Mouse (Mus musculus): ENCODE data around the gene Cdk5rap2. TPM values are rescaled to one million over a fixed set of nuclear protein-coding genes. Genes with fewer than 3 reads are reported as not detected.

Gene Cdk5rap2
- total RNA-seq, 2 experiments from 2014 or later: 6.0 to 6.3 TPM

DNA sequence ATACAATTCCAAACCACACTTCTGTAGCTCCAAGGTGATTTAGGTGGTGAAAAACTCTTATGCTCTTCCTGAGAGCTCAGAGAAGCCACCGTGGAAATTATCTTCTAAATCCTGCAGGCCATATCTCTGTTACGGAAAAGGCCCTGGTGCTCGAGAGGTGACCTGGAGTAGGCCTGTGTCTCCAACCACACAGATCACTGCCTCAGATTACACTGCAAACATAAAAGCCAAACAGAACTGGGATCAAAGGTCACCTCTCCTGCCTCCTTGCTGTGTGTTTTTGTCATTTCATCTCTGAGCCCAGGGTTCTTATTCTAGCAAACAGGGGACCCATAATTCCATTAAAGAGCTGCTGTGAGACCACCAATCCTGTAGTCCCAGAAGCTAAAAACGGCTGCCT is 48.9 kb downstream of the Cdk5rap2 start:
- no peak for DNase-seq
- intact Hi-C loops (cut with DNase I; ENCODE audit: low total_unique reads): no loop called here

DNA sequence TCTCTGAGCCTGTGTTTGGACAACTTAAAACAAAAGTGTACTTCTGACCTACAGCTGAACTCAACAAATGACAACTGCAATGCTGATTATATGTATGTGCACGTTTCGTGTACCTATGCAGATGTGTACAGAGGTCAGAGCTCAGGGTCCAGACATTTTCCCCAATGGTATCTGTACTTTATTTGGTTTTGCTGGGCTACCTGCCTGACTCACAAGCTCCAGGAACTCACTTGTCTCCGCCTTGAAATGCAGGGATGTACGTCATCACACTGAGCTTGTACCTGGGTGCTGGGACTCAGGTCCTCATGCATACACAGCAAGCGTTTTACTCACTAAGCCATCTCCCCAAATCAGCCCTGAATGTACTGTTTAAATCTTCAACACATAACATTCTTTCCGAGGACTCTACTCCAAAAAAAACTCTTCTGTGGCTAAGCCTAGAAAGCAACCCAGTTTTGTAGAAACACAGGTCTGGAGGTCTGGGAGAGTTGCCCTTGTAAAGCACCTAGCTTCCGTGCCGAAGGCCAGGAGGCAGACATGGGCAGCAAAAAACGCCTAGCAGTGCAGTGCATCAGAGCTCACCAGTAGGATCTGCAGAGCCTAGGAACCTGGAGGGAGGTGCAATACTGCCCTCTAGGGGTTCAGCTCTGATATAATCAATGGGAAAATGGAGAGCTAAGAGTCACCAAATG is 54.4 kb downstream of the Cdk5rap2 start:
- DNase-seq: peak; percentile 43
- intact Hi-C loops (cut with DNase I; ENCODE audit: low total_unique reads): loop anchor here (5.0 kb wide), 1 partner anchor 94 kb away; no protein-coding TSS in a partner anchor

DNA sequence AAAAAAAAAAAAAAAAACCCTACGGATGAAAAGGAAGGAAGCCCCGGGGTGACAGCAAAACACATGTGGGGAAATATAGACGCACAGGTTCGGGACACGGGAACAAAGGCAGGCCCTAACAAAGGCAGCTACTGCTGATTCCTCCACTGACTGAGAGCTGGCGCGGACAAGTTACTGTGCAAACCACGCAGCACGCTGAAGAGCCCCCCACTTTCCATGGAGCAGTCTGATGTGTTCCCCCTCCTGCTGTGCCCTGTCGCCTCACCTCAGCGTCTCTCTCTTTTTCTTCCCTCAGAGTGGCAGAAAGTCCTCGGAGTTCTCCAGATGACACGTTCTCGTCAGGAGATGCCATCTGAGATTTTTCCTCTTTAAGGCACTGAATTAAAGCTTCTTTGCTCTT is 55.8 kb downstream of the Cdk5rap2 start:
- intact Hi-C loops (cut with DNase I; ENCODE audit: low total_unique reads): no loop called here
- no peak for DNase-seq

DNA sequence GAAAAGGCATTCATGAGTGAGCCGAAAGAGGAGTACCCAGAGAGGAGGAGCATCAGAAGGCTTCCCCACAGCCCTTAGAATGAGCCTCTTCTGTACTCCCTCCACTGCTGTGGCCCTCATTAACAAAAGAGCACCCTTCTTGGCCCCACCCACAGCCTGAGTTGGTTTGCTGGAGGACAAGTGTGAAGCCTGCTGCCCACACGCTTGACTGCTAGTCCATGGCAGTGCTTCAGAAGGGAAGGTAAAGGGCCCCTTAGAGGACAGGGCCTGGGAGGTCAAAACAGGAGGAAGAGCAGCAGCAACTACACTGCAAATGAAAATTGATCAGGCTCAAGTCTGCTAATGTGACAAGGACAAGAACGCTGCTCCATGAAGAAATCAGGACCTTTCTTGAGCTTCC is 56.6 kb downstream of the Cdk5rap2 start:
- DNase-seq: no peak

DNA sequence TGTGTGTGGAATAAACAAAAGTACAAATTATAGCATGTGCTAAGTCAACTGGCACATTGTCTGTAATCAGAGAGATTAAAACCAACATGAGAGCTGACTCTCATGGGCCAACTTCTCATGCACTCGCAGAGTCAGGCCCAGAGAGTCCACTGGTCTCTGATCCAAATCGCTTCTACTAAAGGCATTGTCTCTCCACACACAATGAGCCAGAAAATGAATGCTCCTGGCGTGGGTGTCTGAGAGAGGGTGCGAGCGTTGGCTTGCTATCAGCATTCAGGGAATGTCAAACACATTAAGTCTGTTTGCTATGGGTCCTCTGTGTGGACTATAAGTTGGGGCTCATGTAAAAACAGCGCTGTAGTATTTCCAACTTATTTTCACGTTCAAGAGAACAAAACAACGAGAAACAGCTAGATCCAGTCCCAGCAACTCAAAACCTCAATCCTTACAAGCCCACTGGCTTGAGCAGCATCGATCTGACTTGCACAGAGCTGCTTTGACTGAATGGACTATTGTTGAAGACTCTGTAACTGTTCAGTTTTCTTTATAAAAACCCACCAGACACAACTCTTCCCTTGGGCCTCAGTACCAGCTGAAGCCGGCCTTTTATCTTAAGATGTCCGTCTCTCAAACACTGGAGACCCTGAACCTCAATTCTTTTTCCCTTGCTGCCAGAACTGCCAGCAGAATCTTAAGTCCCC is 74.6 kb downstream of the Cdk5rap2 start:
- no peak for DNase-seq
- intact Hi-C loops (cut with DNase I; ENCODE audit: low total_unique reads): no loop called here

More for the DNA sequence above, 56.6 kb downstream of the Cdk5rap2 start:
- intact Hi-C loops (cut with DNase I; ENCODE audit: low total_unique reads): no loop called here

DNA sequence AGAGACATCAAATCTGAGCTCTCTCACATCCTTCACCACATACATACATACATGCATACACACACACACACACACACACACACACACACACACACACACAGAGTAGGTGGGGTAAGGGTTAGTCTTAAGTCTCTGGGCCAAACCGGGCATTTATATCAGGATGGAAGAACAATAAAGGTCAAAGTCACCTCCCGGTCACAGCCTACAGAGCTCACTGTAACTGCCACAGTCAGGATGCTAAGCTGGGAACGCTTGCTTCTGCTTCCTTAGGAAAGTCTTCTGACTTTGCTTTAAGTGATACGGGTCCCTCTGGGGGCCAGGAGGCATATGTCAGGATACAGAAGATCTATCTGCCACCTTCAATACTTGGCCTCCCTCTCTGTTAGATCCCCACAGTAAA is 75.2 kb downstream of the Cdk5rap2 start:
- DNase-seq: no peak
- intact Hi-C loops (cut with DNase I; ENCODE audit: low total_unique reads): no loop called here

DNA sequence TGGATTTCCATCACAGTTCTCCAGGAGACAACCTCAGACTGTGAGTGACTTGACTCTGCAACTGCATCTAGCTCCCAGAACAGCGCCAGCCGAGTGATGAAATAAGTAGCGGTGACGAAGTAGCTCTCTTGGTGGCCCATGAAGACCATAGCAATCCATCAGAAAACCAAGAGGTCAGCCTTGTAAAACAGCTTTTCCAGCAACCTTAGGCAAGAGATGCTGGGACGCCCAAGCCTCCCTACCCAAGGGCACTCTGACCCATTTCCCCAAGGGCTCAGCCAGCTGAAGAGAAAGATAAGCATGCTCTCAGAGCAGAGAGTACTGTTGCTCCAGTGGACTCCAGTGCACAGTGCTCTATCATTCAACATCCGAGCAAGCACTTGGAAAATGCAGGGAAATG is 77.3 kb downstream of the Cdk5rap2 start:
- intact Hi-C loops (cut with DNase I; ENCODE audit: low total_unique reads): no loop called here
- DNase-seq: no peak

DNA sequence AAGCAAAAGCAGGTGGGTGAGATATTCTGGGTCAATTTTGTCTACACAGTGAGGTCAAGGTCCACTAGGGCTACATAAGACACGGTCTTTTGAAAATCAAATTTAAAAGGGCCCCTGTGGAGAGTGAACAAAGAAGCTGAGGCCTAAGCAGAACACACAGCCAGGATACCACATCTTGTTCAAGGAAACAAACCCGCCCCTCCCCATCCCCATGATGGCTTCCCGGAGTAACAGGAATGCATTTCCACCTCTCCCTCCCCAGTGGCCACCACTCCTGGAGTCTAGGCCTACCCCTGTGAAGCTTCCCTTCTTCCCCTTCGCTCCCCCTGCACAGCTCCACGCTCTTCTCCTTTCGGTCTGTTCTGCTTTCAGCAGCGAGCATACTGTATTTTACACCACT is 77.7 kb downstream of the Cdk5rap2 start:
- no peak for DNase-seq
- intact Hi-C loops (cut with DNase I; ENCODE audit: low total_unique reads): no loop called here

DNA sequence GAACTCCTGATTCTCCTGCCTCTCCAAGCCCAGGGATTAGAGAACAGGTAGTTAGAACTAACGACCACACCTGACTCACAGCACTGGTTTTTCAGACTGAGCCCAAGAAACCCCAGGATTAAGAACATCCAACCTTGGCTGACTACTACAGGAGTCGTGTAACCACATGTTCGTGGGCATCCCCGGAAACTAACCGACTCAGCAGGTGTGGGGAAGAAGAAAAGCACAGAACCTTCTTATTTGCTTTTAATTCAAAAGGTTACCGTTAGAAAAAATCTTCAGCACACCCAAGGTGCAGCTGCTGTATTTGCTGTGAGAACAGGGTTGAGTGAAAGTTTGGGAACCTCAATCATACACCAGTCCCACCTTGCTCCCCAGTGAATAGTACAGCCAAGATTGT is 79.1 kb downstream of the Cdk5rap2 start:
- intact Hi-C loops (cut with DNase I; ENCODE audit: low total_unique reads): no loop called here

DNA sequence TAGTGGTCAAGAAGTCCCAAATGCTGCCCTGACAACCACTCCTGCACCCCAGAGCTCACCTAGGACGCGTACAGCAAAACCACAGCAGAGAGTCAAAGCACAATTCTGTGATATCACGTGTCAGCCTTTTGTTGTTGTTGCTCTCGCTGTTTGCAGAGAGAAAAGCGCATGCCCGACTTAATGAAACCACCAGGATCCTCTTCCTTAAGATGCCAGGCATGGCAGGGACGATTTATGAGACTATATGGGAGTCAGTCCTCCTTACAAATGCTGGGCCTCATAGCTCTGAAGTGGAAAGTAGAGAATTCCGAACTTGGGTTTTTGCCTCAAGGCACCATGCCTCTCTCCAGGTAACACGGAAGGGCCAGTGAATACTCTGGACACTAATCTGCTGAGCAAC is 82.2 kb downstream of the Cdk5rap2 start:
- intact Hi-C loops (cut with DNase I; ENCODE audit: low total_unique reads): no loop called here
- DNase-seq: no peak

More for the DNA sequence above, 79.1 kb downstream of the Cdk5rap2 start:
- no peak for DNase-seq

DNA sequence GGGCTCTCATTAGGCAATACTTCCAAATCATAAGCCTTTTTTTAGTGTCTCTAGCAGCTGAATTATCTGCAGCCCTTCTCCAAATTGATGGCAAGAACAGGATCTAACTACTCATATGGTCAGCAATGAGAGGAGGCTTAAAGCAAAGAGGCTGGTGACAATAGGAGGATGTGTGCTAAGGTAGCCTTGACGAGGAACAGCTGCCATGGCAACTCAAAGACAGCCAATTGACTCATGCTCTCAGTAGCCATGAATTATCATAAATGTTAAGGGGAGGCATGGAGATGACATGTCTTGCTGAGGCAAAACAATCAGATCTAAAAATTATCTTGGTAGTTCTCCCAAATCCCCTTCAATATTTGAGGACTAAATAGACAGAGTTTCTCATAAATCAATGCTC is 82.8 kb downstream of the Cdk5rap2 start:
- intact Hi-C loops (cut with DNase I; ENCODE audit: low total_unique reads): no loop called here

DNA sequence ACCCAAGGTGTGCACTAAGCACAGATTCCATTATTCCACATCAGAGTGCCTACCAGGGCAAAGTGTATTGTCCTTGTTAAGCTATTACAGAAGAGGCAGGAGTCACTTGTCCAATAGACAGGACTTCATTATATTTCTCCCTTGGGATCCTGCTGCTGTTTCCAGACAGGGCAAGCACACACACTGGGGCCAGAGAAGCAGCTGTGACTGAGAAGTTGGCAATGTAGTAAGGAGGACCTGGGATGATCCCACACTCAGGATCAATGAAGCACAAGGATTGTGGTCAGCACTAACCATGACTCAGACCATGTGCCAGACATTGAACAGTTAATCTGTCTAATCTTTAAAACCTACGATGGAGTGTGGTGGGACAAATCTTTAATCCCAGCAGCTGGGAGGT is 88.7 kb downstream of the Cdk5rap2 start:
- DNase-seq: no peak
- intact Hi-C loops (cut with DNase I; ENCODE audit: low total_unique reads): no loop called here

More for the DNA sequence above, 82.8 kb downstream of the Cdk5rap2 start:
- DNase-seq: no peak

DNA sequence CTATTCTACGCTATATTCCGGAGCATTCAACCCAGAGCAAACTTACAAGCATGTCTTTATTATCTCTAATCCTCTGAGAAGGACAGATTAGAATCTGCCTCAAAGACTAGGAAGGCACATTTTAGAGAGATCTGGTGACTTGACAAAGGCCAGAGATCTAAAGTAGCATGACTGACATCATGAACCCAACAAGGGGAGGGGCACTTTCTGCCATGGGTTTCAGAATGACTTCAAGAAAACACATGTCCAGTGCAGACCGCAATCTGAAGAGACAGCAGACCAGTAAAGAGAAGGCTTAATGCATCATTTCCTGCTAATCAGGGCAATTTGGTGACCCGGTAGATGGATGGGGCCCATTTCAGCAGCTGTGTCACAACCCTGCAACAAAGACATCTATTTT is 98.1 kb downstream of the Cdk5rap2 start:
- DNase-seq: no peak
- intact Hi-C loops (cut with DNase I; ENCODE audit: low total_unique reads): no loop called here

DNA sequence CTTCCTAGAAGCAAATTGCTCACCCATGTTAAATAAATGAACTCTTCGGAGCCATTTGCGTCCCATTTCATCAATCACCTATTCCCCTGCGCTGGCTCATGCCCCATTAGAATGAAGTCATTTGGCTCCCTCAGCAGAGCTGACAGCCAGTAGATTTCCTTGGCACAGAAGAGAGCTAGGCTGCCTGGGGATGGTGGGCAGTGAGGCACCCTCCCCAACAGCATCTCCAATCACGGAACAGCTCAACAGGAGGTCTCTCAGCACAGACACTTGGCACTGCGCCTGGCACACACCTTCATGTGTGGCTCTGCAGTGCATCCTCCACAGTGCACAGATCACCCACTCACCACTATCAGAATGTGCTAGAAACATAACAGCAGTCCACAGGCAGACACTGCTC is 98.7 kb downstream of the Cdk5rap2 start:
- no peak for DNase-seq
- intact Hi-C loops (cut with DNase I; ENCODE audit: low total_unique reads): no loop called here

DNA sequence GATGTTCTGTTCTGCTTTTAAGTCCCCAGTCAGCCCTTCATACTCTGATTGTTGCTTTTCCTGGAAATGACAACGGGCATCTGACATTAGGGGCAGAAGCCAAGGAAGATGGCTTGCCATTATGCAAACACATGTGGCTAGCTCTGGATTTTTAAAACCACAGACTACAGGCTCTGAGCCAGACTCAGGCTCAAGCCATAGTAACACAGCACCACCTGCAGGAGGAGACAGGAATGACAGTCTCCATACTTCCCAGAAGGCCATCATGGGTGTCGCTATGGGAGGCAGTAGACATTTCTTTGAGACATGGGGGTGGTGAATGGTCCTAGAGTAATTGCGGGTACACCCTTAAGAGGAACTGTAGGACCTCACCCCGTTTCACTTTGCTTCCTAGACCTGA is 103.0 kb downstream of the Cdk5rap2 start:
- peak; percentile 54 for DNase-seq
- intact Hi-C loops (cut with DNase I; ENCODE audit: low total_unique reads): loop anchor here (5.0 kb wide), 2 partner anchors 40 to 1110 kb away; no protein-coding TSS in a partner anchor

DNA sequence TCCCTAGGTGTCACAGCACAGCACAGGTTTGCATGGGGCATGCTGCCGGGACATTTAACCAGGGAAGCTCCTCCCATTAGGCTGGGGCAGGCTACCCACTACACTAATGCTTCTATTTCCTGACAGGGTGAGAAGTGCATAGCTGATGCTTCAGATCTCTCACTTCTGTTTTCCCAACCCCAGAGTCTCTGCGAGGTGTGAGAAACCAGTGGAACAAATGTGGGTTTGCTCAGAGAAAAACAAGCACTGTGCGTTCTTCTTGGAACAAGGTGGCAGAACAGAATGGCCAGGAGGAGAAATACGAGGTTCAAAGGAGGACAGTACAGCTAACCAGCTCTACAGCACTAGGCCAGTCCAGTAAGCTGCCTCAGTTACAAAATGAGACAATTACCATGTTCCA is 106.4 kb downstream of the Cdk5rap2 start:
- intact Hi-C loops (cut with DNase I; ENCODE audit: low total_unique reads): no loop called here
- no peak for DNase-seq

DNA sequence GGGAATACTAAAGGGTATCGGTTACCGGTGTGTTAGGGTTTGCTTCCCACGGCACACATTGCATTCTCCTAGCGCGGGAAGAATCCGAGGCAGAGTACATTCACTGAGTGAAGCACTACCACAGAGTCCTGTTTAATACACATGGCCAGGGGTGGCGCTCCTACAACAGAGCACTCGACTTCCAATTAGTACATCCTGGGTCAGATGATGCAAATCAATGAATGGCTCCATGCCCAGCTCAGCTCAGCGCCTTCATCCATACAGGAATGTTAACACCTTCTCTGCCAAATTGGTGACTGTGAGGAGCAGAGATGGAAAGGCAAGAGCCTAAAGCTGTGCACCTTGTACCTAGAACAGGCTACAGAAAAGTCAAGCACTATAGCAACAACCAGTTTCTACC is 109.1 kb downstream of the Cdk5rap2 start:
- intact Hi-C loops (cut with DNase I; ENCODE audit: low total_unique reads): no loop called here
- no peak for DNase-seq

DNA sequence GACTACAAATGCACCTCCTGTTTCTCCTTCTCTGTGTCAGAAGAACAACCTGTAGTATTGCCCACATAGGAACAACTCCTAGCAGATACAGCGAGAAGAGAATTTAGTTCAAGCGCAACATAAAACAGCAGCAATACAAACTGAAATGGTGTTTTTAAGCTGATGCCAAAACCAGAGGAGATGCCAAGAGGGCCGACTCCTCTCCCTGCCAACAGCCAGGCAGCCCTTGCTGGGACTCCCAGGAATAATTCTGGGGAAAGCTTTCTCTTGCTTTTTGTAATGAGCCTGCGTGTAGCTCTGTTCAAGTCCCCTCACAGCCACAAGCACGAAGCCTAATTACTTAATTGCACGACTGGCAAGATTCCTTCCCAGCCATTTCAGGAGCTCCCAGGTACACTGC is 120.9 kb downstream of the Cdk5rap2 start:
- no peak for DNase-seq
- intact Hi-C loops (cut with DNase I; ENCODE audit: low total_unique reads): no loop called here

DNA sequence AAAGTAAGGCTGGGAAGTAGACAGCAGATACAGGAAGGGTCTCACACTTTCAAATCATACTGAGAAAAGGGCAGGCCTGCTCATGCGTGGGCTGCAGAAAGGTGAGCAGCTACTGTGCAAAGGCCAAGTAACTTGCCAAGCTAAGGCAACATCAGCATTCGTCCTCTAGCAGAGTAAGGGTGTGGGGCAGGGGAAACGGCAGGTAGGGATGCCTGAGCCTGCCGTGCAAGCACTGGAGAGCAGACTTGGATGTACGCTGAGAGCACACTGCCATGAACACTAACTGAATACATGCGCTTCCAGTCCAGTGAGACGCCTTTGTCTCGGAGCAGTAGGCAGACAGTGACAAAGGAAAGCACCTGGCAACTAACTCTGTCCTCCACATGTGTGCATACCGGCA is 127.1 kb downstream of the Cdk5rap2 start:
- intact Hi-C loops (cut with DNase I; ENCODE audit: low total_unique reads): no loop called here
- DNase-seq: no peak

DNA sequence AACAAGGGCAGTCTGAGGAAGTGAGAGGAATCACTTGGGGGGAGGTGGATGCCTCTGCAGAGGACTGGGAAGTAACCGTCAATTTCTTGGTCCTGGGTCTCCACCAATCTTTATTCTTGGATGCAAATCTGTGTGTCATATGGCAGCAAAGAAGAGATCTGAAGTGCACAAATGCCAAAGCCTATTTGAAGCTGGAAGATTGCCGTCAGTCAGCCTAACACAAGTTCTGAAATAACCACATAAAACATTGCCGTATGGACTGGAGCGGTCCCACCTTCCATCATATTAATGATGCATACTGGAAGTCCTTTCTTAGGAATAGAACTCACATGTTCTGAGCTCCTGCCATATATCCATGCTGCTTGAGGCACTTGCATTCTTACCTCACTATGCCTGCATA is 131.4 kb downstream of the Cdk5rap2 start:
- intact Hi-C loops (cut with DNase I; ENCODE audit: low total_unique reads): no loop called here
- no peak for DNase-seq

DNA sequence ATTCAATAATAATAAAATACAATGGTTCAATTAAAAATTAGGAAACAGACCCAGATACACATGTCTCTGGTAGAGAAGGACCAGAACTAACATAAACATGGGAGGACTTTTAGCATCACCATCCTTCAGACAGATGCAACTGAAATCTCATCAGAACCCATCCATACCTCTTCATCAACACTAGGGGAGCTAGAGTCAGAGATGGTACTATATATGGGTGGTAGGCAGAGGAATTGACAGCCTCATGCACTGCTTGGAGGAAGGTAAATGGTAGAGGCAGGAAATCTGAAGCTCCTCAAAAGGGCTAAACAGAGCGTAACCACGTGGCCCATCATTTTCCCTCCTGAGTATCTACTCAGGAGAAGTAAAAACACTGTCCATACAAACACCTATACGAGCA is 132.2 kb downstream of the Cdk5rap2 start:
- intact Hi-C loops (cut with DNase I; ENCODE audit: low total_unique reads): no loop called here
- DNase-seq: no peak
